Mouse (Mus musculus) intestine, embryonic 16.5 days (tissue): ENCODE data around the gene Camkk2. TPM values are rescaled to one million over a fixed set of nuclear protein-coding genes. Genes with fewer than 3 reads are reported as not detected.
A peak's percentile ranks its signal among the peaks of the same experiment; 100 is the strongest.

ENCODE experiments used
- ATAC-seq: fragments of 200-750 bp; cut with Nextera tagmentation; 2 replicates; pipeline ENCODE4 v1.8.0; 2017; ENCODE audit warnings: moderate TSS enrichment, moderate library complexity
- H3K27ac ChIP-seq: fragments of 300-500 bp; sonication (generic); 2 replicates; pipeline ENCODE4 v1.5.1; 2014; ENCODE audit warnings: mild to moderate bottlenecking, low read length
- H3K27me3 ChIP-seq: fragments of 300-500 bp; sonication (generic); replicated peaks from 2 replicates; pipeline ENCODE4 v1.6.1; 2014; ENCODE audit warnings: low read length, control low read depth, mixed read lengths; ENCODE audit not compliant: control insufficient read depth, insufficient read depth
- H3K36me3 ChIP-seq: fragments of 300-500 bp; sonication (generic); 2 replicates; pipeline ENCODE4 v1.6.1; 2014; ENCODE audit warnings: low read length, control low read depth; ENCODE audit not compliant: control insufficient read depth, insufficient read depth
- H3K4me1 ChIP-seq: fragments of 300-500 bp; sonication (generic); 2 replicates; pipeline ENCODE4 v1.6.1; 2014; ENCODE audit warnings: low read length, control low read depth, mixed read lengths; ENCODE audit not compliant: control insufficient read depth, insufficient read depth
- H3K4me2 ChIP-seq: fragments of 300-500 bp; sonication (generic); 2 replicates; pipeline ENCODE4 v1.6.1; 2014; ENCODE audit warnings: low read depth, low read length, control low read depth
- H3K4me3 ChIP-seq: fragments of 300-500 bp; sonication (generic); 2 replicates; pipeline ENCODE4 v1.5.1; 2014; ENCODE audit warnings: mild to moderate bottlenecking, low read length
- H3K9ac ChIP-seq: fragments of 300-500 bp; sonication (generic); 2 replicates; pipeline ENCODE4 v1.6.1; 2014; ENCODE audit warnings: low read depth, low read length
- H3K9me3 ChIP-seq: fragments of 300-500 bp; sonication (generic); 2 replicates; pipeline ENCODE4 v1.6.1; 2016; ENCODE audit warnings: low read length, control low read depth; ENCODE audit not compliant: control insufficient read depth
- WGBS: fragments of 180-500 bp; shearing (Covaris S2); extraction: QIAGEN DNeasy Blood & Tissue Kit; methylation state at CpG from one replicate; pipeline ENCODE4 v1.1.7; 2014; 5-methylcytosine and 5-hydroxymethylcytosine counted together
- polyA plus RNA-seq: library from polyadenylated mRNA; unstranded; fragments of >200 nt; fragmentation: Nextera tagmentation; extraction: Ambion mirVana; gene quantifications from 2 replicates; pipeline ENCODE4 v1.2.1, GENCODE M21; 2015

Gene Camkk2
- polyA plus RNA-seq, 1 experiment from 2014 or later, result 17.1 TPM

- H3K4me2 ChIP-seq, result no peak overlapping the region
- ATAC-seq, result no peak
- 77% methylated on average over 11 of the region's 11 CpGs for WGBS
- H3K9me3 ChIP-seq, result no peaks in the 10 kb centered on the region
- H3K36me3 ChIP-seq, result no peaks in the 10 kb centered on the region
- H3K27me3 ChIP-seq, result no peaks in the 10 kb centered on the region
- peaks cover 15% of the 10 kb centered on the region for H3K4me1 ChIP-seq
- no peak overlapping the region for H3K4me3 ChIP-seq
- no peak overlapping the region for H3K9ac ChIP-seq
- H3K27ac ChIP-seq, result no peak overlapping the region
These were observed 5.5 kb downstream of the Camkk2 start for GRCm38 (mm10) chr5:122773756-122774155.

DNA sequence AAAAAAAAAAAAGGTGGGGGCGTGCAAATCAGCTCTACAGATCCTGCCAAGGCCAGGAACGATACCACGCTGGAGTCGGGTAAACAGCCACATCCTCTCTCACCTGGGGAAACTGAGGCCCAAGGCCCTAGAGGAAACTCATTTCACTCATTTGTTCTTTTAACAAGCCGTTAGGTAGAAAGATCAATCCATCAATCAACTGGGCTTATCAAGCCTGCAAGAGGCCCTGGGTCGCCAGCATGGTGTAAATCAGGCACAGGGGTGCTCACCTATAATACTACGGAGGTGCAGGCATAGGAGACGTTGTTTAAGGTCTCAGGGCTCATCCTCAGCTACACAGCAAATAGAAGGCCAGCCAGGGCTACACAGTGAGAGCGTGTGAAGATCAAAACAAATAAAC lies 7.8 kb downstream of the Camkk2 start:
- H3K36me3 ChIP-seq, result no peaks in the 10 kb centered on the region
- H3K9ac ChIP-seq, result no peak overlapping the region
- H3K9me3 ChIP-seq, result no peaks in the 10 kb centered on the region
- no peaks in the 10 kb centered on the region for H3K27me3 ChIP-seq
- peaks cover 8% of the 10 kb centered on the region for H3K4me1 ChIP-seq
- ATAC-seq, result no peak
- WGBS, result 76% methylated on average over 9 of the region's 9 CpGs
- no peak overlapping the region for H3K4me2 ChIP-seq
- H3K27ac ChIP-seq, result no peak overlapping the region
- H3K4me3 ChIP-seq, result no peak overlapping the region

- Histone ChIP-seq H3K27ac (peak overlapping the region; percentile 60), H3K4me2 (no peak overlapping the region)
- no peak for ATAC-seq
These were observed 8.4 kb downstream of the Camkk2 start for GRCm38 (mm10) chr5:122770806-122771261.

GRCm38 (mm10) chr5:122770304-122770703 lies 8.9 kb downstream of the Camkk2 start:
- no peaks in the 10 kb centered on the region for H3K9me3 ChIP-seq
- peak overlapping the region; percentile 60 for H3K27ac ChIP-seq
- H3K4me2 ChIP-seq, result no peak overlapping the region
- H3K9ac ChIP-seq, result peak overlapping the region; percentile 41; the same call in 1 of the 2 replicates
- no peak for ATAC-seq
- no peak overlapping the region for H3K4me3 ChIP-seq
- H3K4me1 ChIP-seq, result peaks cover 8% of the 10 kb centered on the region
- H3K27me3 ChIP-seq, result no peaks in the 10 kb centered on the region
- 64% methylated on average over 7 of the region's 7 CpGs for WGBS
- no peaks in the 10 kb centered on the region for H3K36me3 ChIP-seq

More at GRCm38 (mm10) chr5:122770806-122771261, 8.4 kb downstream of the Camkk2 start:
- 45% methylated on average over 10 of the region's 10 CpGs for WGBS
- Histone ChIP-seq H3K4me3 (no peak overlapping the region), H3K9me3 (no peaks in the 10 kb centered on the region), H3K27me3 (no peaks in the 10 kb centered on the region), H3K4me1 (peaks cover 8% of the 10 kb centered on the region), H3K9ac (0 out of 2 replicates have a peak overlapping the region, but pooled peaks have one; percentile 41), H3K36me3 (no peaks in the 10 kb centered on the region)

- Histone ChIP-seq H3K36me3 (no peaks in the 10 kb centered on the region), H3K4me3 (no peak overlapping the region), H3K4me2 (no peak overlapping the region), H3K9me3 (no peaks in the 10 kb centered on the region), H3K4me1 (peaks cover 8% of the 10 kb centered on the region), H3K27me3 (no peaks in the 10 kb centered on the region), H3K27ac (no peak overlapping the region), H3K9ac (no peak overlapping the region)
- WGBS, result 83% methylated on average over 15 of the region's 15 CpGs
- no peak for ATAC-seq
These were observed 10.1 kb downstream of the Camkk2 start for GRCm38 (mm10) chr5:122769101-122769568.

DNA sequence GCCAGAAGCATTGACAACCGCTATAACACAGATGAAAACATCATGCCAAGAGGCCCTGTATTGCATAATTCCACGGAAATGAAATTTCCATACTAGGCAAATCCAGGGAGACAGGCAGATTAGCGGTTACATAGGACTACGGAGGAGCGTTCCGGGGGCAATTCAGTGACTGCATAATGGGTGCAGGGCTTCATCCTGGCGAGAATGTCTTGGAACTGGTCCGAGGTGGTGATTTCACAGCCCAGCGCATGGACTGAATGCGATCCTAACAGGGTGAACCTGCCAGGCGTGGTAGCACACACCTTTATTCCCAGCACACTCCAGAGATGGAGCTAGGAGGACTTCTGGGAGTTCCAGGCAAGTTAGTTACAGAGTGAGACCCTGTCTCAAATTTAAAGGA lies 11.9 kb downstream of the Camkk2 start:
- Histone ChIP-seq H3K4me1 (peaks cover 14% of the 10 kb centered on the region), H3K4me3 (no peak overlapping the region), H3K36me3 (no peaks in the 10 kb centered on the region), H3K27me3 (no peaks in the 10 kb centered on the region), H3K4me2 (no peak overlapping the region), H3K9me3 (no peaks in the 10 kb centered on the region), H3K9ac (no peak overlapping the region), H3K27ac (no peak overlapping the region)
- 92% methylated on average over 11 of the region's 11 CpGs for WGBS
- no peak for ATAC-seq

- Histone ChIP-seq H3K4me2 (no peak overlapping the region), H3K9ac (no peak overlapping the region), H3K27ac (no peak overlapping the region), H3K27me3 (no peaks in the 10 kb centered on the region), H3K36me3 (no peaks in the 10 kb centered on the region), H3K4me1 (peaks cover 6% of the 10 kb centered on the region), H3K4me3 (no peak overlapping the region), H3K9me3 (no peaks in the 10 kb centered on the region)
- WGBS, result 64% methylated on average over 10 of the region's 10 CpGs
- no peak for ATAC-seq
These were observed 15.2 kb downstream of the Camkk2 start for GRCm38 (mm10) chr5:122764032-122764464.

DNA sequence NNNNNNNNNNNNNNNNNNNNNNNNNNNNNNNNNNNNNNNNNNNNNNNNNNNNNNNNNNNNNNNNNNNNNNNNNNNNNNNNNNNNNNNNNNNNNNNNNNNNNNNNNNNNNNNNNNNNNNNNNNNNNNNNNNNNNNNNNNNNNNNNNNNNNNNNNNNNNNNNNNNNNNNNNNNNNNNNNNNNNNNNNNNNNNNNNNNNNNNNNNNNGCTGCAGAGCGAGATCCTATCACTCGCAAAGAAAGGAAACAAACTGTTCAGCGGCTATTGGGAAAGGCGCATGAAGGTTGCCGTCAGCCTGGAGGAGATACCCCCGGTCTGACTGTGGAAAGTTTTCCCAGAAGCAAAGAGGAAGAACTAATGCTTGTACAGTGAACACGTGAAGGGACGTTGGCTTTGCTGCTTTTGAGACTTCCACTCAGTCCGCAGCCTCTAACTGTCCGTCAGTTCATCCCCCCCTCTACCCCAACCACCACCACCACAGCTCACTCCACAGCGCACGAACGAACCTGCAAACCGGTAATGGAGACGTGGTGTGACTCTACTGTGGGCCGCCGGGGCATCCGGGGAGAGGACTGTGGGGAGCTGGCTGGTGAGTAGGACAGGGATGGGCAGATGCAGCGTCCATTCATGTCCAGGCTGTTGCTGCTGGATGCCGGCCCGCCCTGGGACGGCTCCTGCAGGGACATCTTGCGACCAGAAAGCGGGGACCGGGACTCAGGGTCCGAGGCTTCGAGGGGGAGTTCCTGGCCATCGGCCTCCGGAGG lies 15.8 kb downstream of the Camkk2 start:
- ATAC-seq, result peak; percentile 26; the same call in 1 of the 2 replicates
- Histone ChIP-seq H3K27ac (no peak overlapping the region), H3K4me2 (no peak overlapping the region), H3K9me3 (no peaks in the 10 kb centered on the region), H3K27me3 (no peaks in the 10 kb centered on the region), H3K4me1 (peaks cover 6% of the 10 kb centered on the region), H3K9ac (no peak overlapping the region), H3K36me3 (no peaks in the 10 kb centered on the region), H3K4me3 (no peak overlapping the region)
- 73% methylated on average over 29 of the region's 29 CpGs for WGBS

- H3K4me1 ChIP-seq, result no peaks in the 10 kb centered on the region
- H3K4me2 ChIP-seq, result no peak overlapping the region
- no peaks in the 10 kb centered on the region for H3K9me3 ChIP-seq
- 93% methylated on average over 7 of the region's 7 CpGs for WGBS
- H3K4me3 ChIP-seq, result no peak overlapping the region
- no peak overlapping the region for H3K27ac ChIP-seq
- 0 out of 2 replicates have a peak, but pooled peaks cover 2% of the 10 kb centered on the region for H3K36me3 ChIP-seq
- ATAC-seq, result no peak
- no peaks in the 10 kb centered on the region for H3K27me3 ChIP-seq
- H3K9ac ChIP-seq, result no peak overlapping the region
These were observed 22.5 kb downstream of the Camkk2 start for GRCm38 (mm10) chr5:122756680-122757079.
